Mouse (Mus musculus) urinary bladder, postnatal 0 days (tissue): ENCODE data around the gene Sbk2. TPM values are rescaled to one million over a fixed set of nuclear protein-coding genes. Genes with fewer than 3 reads are reported as not detected.

Experiments
- polyA plus RNA-seq: library from polyadenylated mRNA; unstranded; fragments of >200 nt; fragmentation: Nextera tagmentation; extraction: Ambion mirVana; gene quantifications from 2 replicates; pipeline ENCODE4 v1.2.1, GENCODE M21; 2015

Sbk2 gene
- polyA plus RNA-seq: 0.12 and 0.23 TPM in 2 replicates

GRCm38 (mm10) chr7:4964272-4964671, at the start of gene Sbk2:
TSS of gene Sbk2 (minus strand) at chr7:4964406.

DNA sequence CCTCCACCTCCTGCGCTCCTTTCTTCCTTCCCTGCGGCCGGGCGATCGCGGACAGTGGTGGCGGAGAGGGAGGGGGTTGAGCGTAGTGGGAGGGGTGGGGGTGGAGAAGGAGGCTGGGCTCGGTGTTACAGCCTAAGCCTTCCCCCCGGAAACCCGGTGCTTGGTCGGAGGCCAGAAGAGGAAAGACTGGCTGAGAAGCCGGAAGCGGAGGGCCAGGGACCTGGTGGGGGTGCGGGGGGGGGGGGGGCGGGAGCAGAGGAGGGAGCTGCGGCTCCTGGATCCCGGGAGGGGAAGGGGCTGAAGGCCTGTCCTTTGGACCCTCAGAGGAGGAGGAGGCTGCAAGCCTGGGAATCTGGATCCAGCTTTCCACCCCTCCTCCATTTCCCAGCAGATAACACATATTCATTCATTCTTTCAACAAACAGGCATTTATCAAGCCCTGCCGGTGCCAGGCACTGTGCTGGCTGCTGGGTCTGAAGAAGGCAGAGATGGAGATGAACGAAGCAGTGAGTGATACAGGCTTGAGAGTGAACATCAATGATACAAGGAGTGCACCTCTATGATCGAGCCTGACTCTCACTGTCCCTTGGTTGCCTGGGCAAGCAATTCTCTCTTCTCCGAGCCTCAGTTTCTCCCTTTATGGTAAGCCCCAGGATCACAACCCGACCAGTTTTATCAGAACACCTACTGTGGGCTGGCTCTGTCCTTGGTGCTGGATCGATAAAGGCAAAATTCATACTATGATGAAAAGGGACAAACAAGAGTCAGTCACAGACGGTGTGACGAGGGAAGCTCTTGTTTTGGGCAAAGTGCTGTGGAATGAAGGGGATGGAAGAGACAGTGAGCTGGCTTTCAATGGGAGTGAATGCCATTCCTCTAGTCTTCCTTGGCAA, 32.0 kb upstream of the Sbk2 start, which contains the start of gene Zfp579:
TSS of gene Zfp579 (minus strand) at position 156 of the 893 bp plus-strand sequence.

DNA sequence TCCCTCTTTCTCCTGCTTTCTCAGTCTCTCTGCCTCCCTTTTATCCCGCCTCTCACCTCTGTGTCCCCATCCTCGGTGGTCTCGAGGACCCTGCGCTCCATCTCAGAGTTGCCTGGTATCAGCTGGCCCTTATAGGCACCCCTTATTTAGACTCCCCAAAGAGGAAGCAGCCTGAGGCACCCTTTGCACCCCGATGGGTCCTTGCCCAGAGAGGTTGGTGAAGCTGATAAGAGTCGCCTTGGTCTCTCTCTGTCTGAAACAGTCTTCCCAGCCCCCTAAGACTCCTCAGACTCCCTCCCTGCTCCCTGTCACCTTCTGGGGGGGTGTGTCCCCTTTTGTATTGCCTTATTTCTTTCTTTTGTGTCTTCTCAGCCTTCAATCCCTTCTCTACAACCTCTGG, 6.9 kb upstream of the Sbk2 start, which contains the start of gene Sbk3:
TSS of gene Sbk3 (minus strand) at position 101 of the 400 bp plus-strand sequence.

GRCm38 (mm10) chr7:4925441-4926381, 38.5 kb downstream of the Sbk2 start, which contains the start of gene Ssc5d:
TSS of gene Ssc5d (plus strand) at chr7:4925785.

GRCm38 (mm10) chr7:4921824-4922482, 42.3 kb downstream of the Sbk2 start, which contains the start of gene Nat14:
TSS of gene Nat14 (plus strand) at chr7:4922028.

DNA sequence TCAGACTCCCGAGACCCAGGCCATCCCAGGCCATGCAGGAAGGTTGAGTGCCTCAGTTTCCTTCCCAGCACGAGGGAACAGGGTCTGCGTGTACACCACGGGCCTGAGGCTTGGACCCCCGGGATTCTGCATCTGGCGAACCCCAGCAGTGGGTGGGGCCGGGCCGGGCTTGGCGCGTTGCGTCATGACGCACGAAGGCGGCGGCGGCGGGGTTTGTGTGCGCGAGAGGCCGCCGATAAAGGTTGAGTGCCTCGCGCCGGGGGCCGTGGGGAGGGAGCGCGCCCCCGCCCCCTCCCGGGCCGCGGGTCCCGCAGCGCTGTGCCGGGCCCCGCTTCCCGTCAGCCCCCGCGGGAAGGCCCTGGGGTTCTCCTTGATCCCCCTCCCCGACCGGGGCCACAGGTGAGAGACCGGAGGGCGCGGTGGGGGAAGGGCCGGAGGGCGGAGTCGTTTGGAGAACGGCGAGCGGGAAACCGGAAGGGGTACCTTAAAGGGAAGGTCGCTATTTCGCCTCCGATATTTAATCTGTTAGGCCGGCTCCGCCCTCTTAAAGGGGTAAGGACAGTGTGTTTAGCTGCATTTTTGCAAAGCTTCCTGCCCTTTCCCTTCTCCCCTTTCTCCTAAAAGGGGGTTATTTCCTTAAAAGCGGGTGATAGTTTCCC, 49.1 kb downstream of the Sbk2 start, which contains the start of gene Zfp628:
TSS of gene Zfp628 (plus strand) at position 211 of the 659 bp plus-strand sequence.

GRCm38 (mm10) chr7:4906466-4906950, 57.7 kb downstream of the Sbk2 start, which contains the start of gene Gm36210:
TSS of gene Gm36210 (minus strand) at chr7:4906516.

Other genes starting within 250 kb of the Sbk2 start
- 0.13 TPM in 1 of 2 replicates, not detected in the other for gene Tmem150b, start 239.2 kb downstream of the Sbk2 start, polyA plus RNA-seq
- 23.7 and 24.3 TPM in 2 replicates for gene Kmt5c, start 224.3 kb downstream of the Sbk2 start, polyA plus RNA-seq
- gene Cox6b2, start 211.3 kb downstream of the Sbk2 start, polyA plus RNA-seq: 50.4 and 62.9 TPM in 2 replicates
- not detected in 2 replicates for gene Fam71e2, start 193.1 kb downstream of the Sbk2 start, polyA plus RNA-seq
- 0.76 and 1.5 TPM in 2 replicates for gene Il11, start 181.5 kb downstream of the Sbk2 start, polyA plus RNA-seq
- gene Tmem190, start 181.5 kb downstream of the Sbk2 start, polyA plus RNA-seq: 0.35 TPM in 1 of 2 replicates, not detected in the other
- gene Tmem238, start 174.8 kb downstream of the Sbk2 start, polyA plus RNA-seq: 24.6 and 25.2 TPM in 2 replicates
- 304 and 319 TPM in 2 replicates for gene Rpl28, start 171.5 kb downstream of the Sbk2 start, polyA plus RNA-seq
- 130 and 139 TPM in 2 replicates for gene Ube2s, start 151.8 kb downstream of the Sbk2 start, polyA plus RNA-seq
- 0.10 and 0.20 TPM in 2 replicates for gene Shisa7, start 119.7 kb downstream of the Sbk2 start, polyA plus RNA-seq
- 8.1 and 9.4 TPM in 2 replicates for gene Isoc2b, start 94.1 kb downstream of the Sbk2 start, polyA plus RNA-seq
- gene Isoc2a, start 87.3 kb downstream of the Sbk2 start, polyA plus RNA-seq: 0.64 and 0.98 TPM in 2 replicates
- not detected in 2 replicates for gene Gm36210, start 57.9 kb downstream of the Sbk2 start, polyA plus RNA-seq
- 1.7 and 2.3 TPM in 2 replicates for gene Zfp628, start 49.2 kb downstream of the Sbk2 start, polyA plus RNA-seq
- gene Nat14, start 42.4 kb downstream of the Sbk2 start, polyA plus RNA-seq: 2.6 and 3.0 TPM in 2 replicates
- gene Ssc5d, start 38.6 kb downstream of the Sbk2 start, polyA plus RNA-seq: 3.7 and 4.8 TPM in 2 replicates
- not detected in 2 replicates for gene Sbk3, start 6.8 kb upstream of the Sbk2 start, polyA plus RNA-seq
- gene Zfp579, start 31.8 kb upstream of the Sbk2 start, polyA plus RNA-seq: 12.7 and 15.0 TPM in 2 replicates
- gene Zfp524, start 50.0 kb upstream of the Sbk2 start, polyA plus RNA-seq: 13.2 and 14.0 TPM in 2 replicates
- 15.1 and 16.0 TPM in 2 replicates for gene Fiz1, start 50.3 kb upstream of the Sbk2 start, polyA plus RNA-seq
- 2.4 and 4.0 TPM in 2 replicates for gene Gm44973, start 51.1 kb upstream of the Sbk2 start, polyA plus RNA-seq
- 3.1 TPM in 2 replicates for gene Zfp865, start 56.0 kb upstream of the Sbk2 start, polyA plus RNA-seq
- 53.3 and 57.1 TPM in 2 replicates for gene Ccdc106, start 56.1 kb upstream of the Sbk2 start, polyA plus RNA-seq
- gene 4632433K11Rik, start 69.7 kb upstream of the Sbk2 start, polyA plus RNA-seq: not detected in 2 replicates
- 3.9 and 5.4 TPM in 2 replicates for gene Zfp784, start 74.0 kb upstream of the Sbk2 start, polyA plus RNA-seq
- gene Zfp580, start 87.1 kb upstream of the Sbk2 start, polyA plus RNA-seq: 33.3 and 37.8 TPM in 2 replicates
- gene U2af2, start 97.7 kb upstream of the Sbk2 start, polyA plus RNA-seq: 51.0 and 53.6 TPM in 2 replicates
- 39.4 and 40.6 TPM in 2 replicates for gene Epn1, start 115.8 kb upstream of the Sbk2 start, polyA plus RNA-seq
- not detected in 2 replicates for gene Rfpl4, start 152.5 kb upstream of the Sbk2 start, polyA plus RNA-seq
- 0.57 and 1.1 TPM in 2 replicates for gene Rasl2-9, start 161.5 kb upstream of the Sbk2 start, polyA plus RNA-seq
- not detected in 2 replicates for gene Vmn1r55, start 185.3 kb upstream of the Sbk2 start, polyA plus RNA-seq
- gene Vmn1r56, start 232.3 kb upstream of the Sbk2 start, polyA plus RNA-seq: not detected in 2 replicates